Mouse (Mus musculus): ENCODE data around the gene Garnl3. TPM values are rescaled to one million over a fixed set of nuclear protein-coding genes. Genes with fewer than 3 reads are reported as not detected.

Garnl3 gene
- total RNA-seq, 2 experiments from 2014 or later: 11.6 to 15.3 TPM

- DNase-seq: no peak
Measured at GRCm38 (mm10) chr2:33089356-33090032, 42.0 kb downstream of the Garnl3 start.

DNA sequence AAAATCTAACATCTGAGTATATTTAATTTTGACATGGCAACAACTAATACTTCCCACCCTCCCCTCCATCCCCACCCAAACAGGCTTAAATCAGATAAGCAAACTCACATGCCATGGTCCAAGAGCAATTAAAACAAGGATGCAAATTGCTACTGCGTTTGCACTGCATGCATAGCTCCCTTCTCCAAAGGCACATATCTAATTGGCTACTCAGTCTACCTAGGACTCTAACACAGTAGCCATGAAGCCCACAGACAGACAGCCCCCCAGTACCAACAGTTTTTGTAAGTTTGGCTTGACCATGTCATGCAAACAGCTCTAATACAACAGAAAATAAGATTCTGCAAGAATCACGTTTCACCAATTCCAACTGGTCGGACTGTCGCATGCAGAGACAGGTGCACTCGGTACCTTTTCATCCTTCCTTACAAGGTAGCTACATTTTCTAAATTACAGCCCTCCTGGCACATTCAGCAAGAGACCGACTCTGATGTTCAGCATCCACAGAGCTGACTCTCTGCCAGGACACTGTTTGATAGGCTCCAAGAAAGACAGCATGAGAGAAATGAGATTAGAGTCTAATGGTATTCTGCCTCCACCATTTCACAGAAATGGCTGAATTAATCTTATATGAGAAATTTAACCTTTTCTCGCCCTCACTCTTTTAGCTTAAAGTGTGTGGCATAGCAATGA is 44.6 kb downstream of the Garnl3 start:
- DNase-seq: no peak

GRCm38 (mm10) chr2:33086016-33086596 is 45.3 kb downstream of the Garnl3 start:
- no peak for DNase-seq

- peak; percentile 31 to 49 for DNase-seq
Measured at GRCm38 (mm10) chr2:33084221-33084620, 47.2 kb downstream of the Garnl3 start.

DNA sequence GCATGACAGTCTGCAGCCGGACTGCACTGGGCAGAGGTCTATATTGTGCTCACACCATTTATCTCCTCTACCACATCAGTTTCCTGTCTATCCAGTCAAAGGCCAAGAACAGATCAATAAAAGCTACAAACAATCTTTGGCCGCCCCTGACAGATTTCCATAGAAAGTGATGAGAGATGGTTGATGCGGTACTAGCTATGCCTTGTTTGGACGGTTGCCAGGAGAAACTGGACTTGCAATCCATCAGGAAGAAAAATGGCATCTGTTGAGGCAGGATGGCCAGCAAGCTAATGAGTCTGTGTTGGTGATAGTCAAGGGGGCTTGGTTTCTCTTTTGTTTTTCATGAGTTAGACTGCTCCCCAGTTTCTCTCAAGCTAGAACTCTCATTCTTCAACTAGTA is 51.3 kb downstream of the Garnl3 start:
- DNase-seq: no peak

DNA sequence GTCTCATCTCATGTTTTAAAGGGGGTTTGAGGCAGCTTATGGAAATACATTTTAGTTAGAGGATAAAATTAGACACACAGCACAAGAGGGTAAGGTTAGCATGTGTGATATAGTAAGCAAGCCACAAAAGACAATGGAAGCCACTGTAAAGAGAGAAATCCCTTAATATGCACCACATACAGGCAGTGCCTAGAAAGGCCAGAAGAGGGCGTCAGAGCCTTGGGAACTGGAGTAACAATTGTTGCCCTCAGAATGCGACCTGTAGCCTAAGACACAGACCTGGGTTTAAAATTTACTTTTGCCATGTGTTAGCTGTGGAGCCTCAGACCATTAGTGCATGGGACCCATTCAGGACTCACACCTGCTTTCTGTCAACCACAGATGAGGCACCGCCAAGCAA is 54.2 kb downstream of the Garnl3 start:
- DNase-seq: peak; percentile 15 to 20

GRCm38 (mm10) chr2:33074931-33075330 is 56.5 kb downstream of the Garnl3 start:
- DNase-seq: no peak

DNA sequence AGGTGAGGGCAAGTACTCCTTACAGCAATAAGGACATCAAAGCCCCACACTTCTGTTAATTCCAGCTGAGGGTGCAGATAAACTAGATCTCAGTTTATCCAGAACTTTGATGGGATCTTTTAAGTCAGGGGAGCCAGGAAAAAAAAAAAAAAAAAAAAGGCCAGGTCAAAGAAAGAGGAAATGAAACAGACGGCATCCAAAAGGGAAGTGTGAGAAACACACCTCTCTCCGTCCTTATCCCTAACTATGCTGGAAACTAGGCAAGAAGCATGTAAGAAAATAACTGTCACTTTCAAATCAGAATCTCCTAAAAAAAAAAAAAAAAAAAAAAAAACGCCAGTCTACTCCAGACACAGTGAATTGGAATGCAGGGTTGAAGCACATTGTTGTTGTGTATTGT is 57.3 kb downstream of the Garnl3 start:
- no peak for DNase-seq

DNA sequence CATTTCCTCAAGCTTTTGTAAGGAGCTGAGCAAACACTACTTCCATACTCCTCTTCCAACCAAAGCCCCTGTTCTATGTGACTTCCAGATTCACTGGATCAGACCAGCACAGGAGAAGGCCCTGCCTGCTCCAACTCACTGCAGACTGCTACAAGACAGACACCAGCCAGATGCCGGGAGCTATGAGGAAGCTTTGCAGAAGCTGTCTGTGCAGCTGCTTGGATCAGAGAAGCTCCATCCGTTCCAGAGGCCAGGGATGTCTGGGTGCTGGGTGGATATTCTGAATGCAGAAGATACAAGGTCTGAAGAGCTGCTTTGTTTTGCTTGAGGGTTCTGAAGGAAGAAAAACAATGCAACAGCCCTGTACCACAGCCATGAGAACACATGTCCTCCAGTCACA is 59.1 kb downstream of the Garnl3 start:
- DNase-seq: no peak

- no peak for DNase-seq
Measured at GRCm38 (mm10) chr2:33065610-33066009, 65.8 kb downstream of the Garnl3 start.

DNA sequence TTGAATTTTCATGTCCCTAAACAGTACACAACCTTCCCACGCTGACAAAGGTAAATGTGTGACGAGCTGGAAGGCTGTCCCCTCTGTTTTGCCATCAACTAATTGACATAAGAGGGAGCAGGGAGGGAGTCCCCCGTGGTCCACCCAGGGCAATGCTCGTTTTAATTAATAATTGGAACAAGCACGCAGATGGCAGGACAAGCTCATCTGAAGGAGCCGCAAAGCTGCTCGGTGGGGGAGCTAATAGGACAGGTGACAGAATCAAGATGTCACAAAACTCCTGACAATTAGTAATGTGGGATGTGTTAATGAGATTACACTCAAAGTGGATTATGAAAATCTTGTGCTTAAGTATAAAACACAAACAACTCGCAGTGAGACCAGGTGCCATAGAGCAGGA is 68.7 kb downstream of the Garnl3 start:
- no peak for DNase-seq

GRCm38 (mm10) chr2:33058926-33059325 is 72.5 kb downstream of the Garnl3 start:
- peak; percentile 26 to 56 for DNase-seq

DNA sequence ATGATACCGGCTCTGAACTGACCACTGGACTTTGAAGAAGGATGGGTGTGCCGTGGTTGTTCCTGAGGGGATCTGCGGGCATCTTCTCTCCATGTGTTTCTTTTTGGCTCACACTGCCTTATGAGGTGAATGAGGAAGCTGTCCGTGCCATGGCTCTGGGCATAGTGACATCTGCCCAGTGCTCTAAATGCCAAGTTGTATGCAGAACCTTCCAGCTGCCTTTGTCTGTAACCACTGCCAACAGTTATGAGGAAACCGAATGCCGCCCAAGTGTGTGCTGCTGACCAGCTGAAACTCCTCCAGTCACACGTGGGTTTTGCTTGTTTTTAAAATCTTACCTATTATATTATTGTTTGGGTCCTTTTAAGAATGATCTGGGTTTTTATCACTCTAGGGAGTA is 73.9 kb downstream of the Garnl3 start:
- peak in 1 of 2 experiments; percentile 4 for DNase-seq

DNA sequence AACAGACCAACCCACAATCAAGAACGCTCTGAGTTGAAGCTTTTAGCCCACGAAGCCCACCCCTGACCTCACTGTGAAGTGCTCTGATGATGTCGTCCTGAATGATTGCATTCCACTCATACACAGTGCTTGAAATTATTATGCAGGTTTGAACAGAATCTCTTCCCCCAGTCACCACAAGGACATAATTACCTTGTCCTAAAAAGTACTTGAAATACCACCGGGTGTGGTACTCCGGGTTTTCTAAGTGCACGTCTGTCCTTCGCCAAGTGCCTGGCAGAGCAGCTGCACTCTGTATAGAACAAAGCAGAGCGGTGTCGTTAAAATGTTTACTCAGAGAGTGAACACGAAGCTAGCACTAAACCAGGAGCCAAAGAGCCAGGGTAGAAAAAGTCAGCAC is 77.5 kb downstream of the Garnl3 start:
- DNase-seq: no peak

GRCm38 (mm10) chr2:33047360-33047759 is 84.1 kb downstream of the Garnl3 start:
- DNase-seq: no peak

- no peak for DNase-seq
Measured at GRCm38 (mm10) chr2:33046919-33047318, 84.5 kb downstream of the Garnl3 start.

DNA sequence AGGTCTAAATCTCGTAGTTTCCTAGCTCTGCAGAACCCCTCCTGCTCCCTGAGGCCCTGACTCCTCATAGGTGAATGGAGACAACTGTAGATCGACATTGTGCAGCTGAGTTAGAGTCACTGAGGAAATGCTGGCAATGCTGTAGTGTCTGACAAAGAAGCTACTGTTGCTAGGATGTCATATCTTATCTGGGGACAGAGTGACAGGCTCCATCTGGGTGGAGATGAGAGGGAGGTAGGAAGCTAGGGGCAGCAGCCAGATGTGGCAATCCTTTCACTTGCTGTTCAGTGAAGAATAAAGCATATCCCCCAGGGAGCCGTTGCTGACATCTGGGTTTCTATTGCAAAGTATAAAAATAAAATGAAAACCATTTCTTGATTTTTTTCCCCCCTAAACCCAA is 85.6 kb downstream of the Garnl3 start:
- DNase-seq: no peak

GRCm38 (mm10) chr2:33042781-33043180 is 88.7 kb downstream of the Garnl3 start:
- DNase-seq: peak; percentile 7 to 51

GRCm38 (mm10) chr2:33041571-33041970 is 89.9 kb downstream of the Garnl3 start:
- DNase-seq: peak in 1 of 2 experiments; percentile 16

GRCm38 (mm10) chr2:33037429-33037828 is 94.0 kb downstream of the Garnl3 start:
- no peak for DNase-seq

- no peak for DNase-seq
Measured at GRCm38 (mm10) chr2:33035297-33035696, 96.2 kb downstream of the Garnl3 start.

DNA sequence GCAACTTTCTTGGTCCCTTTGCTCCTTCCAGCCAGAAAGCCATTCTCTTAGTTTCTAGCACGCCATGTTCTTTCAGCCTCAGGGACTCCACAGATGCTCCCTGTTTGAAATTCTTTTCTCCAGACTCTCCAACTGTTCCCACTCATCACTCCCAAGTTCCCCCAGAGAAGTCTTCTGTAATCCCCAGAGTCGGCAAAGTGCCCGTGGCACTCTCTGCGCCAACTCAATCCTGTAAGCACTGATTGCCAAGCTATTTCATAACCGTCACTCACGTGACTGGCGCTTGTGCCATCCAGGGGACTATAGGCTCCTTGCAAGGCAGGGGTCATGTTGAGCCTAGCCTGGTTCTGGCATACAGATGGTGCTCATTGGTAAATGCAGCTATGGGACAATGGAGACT is 98.2 kb downstream of the Garnl3 start:
- peak; percentile 23 to 49 for DNase-seq

DNA sequence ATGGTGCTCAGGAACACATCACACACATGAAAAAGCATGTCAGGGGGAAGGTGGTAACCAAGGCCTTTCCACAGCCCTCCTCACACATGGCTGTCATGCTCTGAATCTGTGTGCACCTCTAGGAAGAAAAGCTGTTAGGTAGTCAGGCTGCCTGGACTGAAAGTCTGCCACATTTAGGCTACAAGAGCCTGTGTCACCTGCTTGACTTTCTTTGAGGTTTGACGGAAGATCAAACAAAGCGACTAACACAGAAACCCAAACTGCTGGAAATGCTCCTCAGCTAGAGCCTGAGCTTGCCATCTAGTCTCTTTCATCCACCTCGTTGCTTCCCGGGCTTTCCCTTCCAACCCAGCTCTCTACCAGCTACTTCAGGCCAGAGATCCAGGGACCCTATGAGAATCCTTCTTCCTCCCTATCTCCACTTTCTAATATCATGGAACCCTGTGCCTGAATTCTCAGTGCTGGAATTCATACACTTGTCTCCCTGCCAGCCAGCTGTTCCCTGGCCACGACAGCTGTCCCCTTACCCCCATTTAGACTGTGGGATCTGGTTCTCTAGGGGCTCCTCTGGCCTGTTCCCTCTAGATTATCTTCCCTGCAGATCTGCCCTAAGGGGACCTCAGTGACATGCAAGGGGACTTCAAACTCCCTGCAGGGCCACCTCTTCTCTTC is 98.9 kb downstream of the Garnl3 start:
- DNase-seq: no peak

Measured in adrenal gland, postnatal 36 days (tissue).